Mouse (Mus musculus): ENCODE measurements around the gene Zcchc2. TPM values are rescaled to one million over a fixed set of nuclear protein-coding genes. Genes with fewer than 3 reads are reported as not detected.

Gene Zcchc2
- total RNA-seq, 2 experiments from 2014 or later: 19.5 to 23.5 TPM

DNA sequence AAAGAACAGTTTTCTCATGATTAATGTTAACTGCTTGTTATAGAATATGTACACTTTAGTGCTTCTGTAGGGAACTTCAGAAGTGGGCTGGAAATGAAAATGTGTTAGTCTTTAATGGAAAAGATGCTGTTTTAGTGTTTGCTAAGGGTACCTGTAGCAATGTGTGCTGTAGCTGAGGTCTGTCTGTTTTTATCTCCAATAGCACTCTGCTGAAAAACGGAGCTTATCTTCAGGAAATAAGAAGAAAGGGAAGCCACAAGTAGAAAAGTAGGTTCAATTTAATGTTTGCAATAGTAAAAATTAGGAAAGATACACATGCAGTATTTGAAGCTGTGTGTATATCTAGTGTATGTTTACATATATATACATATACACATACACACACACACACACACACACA is 32.8 kb downstream of the Zcchc2 start:
- no peak for DNase-seq (ENCODE audit: extremely low spot score in 1 of 2, low spot score in 2 of 2)
- intact Hi-C loops (cut with DNase I): loop anchor here (10.0 kb wide), 1 partner anchor 278 kb away; no protein-coding TSS in a partner anchor

DNA sequence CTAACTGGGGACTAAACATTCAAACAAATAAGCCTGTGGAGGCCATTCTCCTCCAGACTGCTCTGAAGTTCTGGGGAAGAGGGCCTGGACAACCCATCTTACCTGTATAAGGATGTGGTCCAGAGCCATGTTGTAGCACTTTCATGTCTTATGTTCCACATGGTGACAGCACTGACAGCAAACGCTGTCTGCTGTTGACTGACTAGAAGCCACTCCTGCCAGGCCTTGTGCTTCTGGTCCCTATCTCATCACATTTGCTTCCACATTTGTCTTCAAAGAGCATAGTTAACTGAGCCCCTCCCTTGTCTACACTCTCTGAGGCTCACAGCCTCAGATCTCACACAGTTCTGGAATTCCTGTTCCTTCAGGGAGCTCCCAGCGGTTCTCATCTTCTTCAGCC is 34.0 kb downstream of the Zcchc2 start:
- intact Hi-C loops (cut with DNase I): loop anchor here (10.0 kb wide), 1 partner anchor 279 kb away; no protein-coding TSS in a partner anchor

GRCm38 (mm10) chr1:106024778-106025177 is 34.6 kb downstream of the Zcchc2 start:
- intact Hi-C loops (cut with DNase I): loop anchor here (10.0 kb wide), 1 partner anchor 280 kb away; no protein-coding TSS in a partner anchor
- DNase-seq (ENCODE audit: extremely low spot score in 1 of 2, low spot score in 2 of 2): no peak

More for the DNA sequence above, 34.0 kb downstream of the Zcchc2 start:
- no peak for DNase-seq (ENCODE audit: extremely low spot score in 1 of 2, low spot score in 2 of 2)

GRCm38 (mm10) chr1:106029769-106030168 is 39.6 kb downstream of the Zcchc2 start:
- no peak for DNase-seq (ENCODE audit: extremely low spot score in 1 of 2, low spot score in 2 of 2)
- intact Hi-C loops (cut with DNase I): loop anchor here (10.0 kb wide), 1 partner anchor 285 kb away; no protein-coding TSS in a partner anchor

DNA sequence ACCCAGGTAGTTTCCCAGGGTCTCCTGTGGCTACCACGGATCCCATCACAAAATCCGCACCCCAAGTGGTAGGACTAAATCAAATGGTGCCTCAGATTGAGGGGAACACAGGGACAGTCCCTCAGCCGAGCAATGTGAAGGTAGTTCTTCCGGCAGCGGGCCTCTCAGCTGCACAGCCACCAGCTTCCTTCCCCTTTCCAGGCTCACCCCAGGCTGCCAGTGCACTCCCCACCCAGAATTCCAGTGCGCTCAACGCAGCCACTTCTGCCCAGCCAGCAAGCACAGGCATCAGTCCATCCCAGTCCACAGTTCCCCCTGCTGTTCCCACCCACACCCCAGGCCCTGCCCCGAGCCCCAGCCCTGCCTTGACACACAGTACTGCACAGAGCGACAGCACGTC is 40.1 kb downstream of the Zcchc2 start:
- intact Hi-C loops (cut with DNase I): no loop called here

GRCm38 (mm10) chr1:106030886-106031285 is 40.7 kb downstream of the Zcchc2 start:
- DNase-seq (ENCODE audit: extremely low spot score in 1 of 2, low spot score in 2 of 2): no peak
- intact Hi-C loops (cut with DNase I): no loop called here

More for the DNA sequence above, 40.1 kb downstream of the Zcchc2 start:
- DNase-seq (ENCODE audit: extremely low spot score in 1 of 2, low spot score in 2 of 2): no peak

DNA sequence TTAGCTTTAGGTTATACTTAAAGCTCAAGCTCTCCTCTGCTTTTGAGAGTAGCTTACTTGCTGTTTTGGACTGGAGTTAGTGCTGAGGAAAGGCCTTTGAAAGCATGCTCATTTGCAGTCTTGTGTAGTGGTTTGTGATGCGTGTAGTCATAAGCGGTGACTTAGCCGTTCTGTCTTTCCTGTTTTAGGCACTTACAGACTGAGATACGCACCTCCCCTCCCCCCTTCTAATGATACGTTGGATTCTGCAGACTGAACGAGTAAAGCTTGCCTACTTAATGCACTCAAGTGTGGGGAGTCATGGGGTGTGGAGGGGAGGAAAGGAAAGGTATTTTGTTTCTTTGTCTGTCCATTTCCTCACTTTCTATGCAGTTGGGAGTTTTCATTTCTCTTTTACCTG is 41.7 kb downstream of the Zcchc2 start:
- intact Hi-C loops (cut with DNase I): no loop called here
- no peak for DNase-seq (ENCODE audit: extremely low spot score in 1 of 2, low spot score in 2 of 2)

DNA sequence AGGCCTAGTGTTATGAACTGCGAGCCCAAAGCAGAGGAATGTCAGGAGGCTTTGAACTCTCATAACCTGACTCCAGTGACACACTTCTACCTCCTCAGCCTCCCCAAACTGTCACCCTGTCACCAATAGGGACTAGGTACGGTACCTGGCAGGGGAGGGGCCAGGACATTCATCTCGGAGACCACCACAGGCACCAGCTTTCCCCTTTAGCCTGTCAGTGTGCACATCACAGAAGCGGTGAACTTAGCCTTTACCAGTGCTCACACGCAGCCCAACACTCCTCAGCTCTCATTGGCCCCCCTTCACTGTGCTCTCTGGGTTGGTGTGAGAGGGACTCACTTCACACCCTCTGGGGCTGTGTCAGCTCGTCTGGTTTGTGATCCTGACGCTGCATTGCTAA is 44.6 kb downstream of the Zcchc2 start:
- intact Hi-C loops (cut with DNase I): loop anchor here (5.0 kb wide), 1 partner anchor 142 kb away; no protein-coding TSS in a partner anchor
- DNase-seq (ENCODE audit: extremely low spot score in 1 of 2, low spot score in 2 of 2): no peak

DNA sequence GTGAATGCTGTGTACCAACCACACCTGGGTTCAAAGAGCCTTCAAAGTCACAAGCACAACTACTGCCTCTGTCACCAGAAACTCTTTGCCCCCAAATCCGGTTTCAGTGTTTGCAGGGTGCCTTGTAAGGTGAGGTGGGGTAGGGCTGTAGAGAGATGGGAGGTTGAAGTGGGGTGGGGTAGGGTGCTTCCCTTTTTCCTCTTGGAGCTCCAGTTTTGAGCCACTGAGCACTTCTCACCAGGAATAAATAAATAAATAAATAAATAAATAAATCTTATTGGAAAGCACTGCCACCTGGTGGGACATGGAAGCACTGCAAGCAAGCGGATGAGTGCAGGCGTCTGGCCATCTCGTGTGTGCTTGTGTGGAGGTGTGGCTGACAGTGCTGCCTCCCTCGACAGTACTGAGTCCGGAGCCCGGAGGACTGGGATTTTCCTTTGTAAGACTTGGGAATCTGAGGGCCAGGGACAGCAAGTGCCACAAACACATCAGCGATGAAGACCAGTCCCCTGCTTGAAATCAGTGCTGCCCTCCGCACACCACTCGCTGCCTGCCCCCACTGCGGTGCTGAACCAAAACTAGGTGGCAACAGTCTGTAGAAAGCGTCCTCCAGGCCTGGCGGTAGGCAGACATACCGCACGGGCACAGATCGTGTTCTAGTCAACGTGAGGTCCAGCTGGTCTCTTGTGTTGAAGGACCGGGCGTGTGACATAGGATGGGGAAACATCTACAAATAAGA is 46.8 kb downstream of the Zcchc2 start:
- DNase-seq (ENCODE audit: extremely low spot score in 1 of 2, low spot score in 2 of 2): peak; percentile 32 to 65
- intact Hi-C loops (cut with DNase I): loop anchor here (5.0 kb wide), 1 partner anchor 145 kb away; no protein-coding TSS in a partner anchor

- peak in 1 of 2 experiments; percentile 31 for DNase-seq (ENCODE audit: extremely low spot score in 1 of 2, low spot score in 2 of 2)
- intact Hi-C loops (cut with DNase I): loop anchor here (5.0 kb wide), 1 partner anchor 147 kb away; no protein-coding TSS in a partner anchor
Measured at GRCm38 (mm10) chr1:106039326-106039725, 49.1 kb downstream of the Zcchc2 start.

DNA sequence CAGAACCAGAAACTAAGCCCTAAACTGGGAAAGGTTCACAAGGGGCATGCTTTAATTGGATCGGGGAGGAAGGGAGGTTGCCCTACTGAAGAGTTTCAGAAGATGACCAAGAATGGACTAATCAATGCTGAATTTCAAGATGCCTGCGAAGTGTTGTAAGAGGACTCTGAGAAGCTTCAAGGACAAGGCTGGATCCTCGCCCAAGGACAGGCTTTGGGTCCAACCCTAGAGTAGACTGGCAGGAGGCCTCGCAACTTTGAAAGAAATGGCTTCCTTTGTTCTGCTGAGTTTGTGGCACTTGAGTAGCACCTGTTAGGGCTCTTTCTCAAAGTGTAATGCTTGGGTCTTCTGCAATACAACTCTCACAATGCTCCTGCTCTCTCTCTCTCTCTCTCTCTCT is 50.1 kb downstream of the Zcchc2 start:
- intact Hi-C loops (cut with DNase I): no loop called here
- no peak for DNase-seq (ENCODE audit: extremely low spot score in 1 of 2, low spot score in 2 of 2)

- intact Hi-C loops (cut with DNase I): no loop called here
- DNase-seq (ENCODE audit: extremely low spot score in 1 of 2, low spot score in 2 of 2): no peak
Measured at GRCm38 (mm10) chr1:106042221-106042620, 52.0 kb downstream of the Zcchc2 start.

- intact Hi-C loops (cut with DNase I): no loop called here
- DNase-seq (ENCODE audit: extremely low spot score in 1 of 2, low spot score in 2 of 2): no peak
Measured at GRCm38 (mm10) chr1:106043053-106043820, 53.0 kb downstream of the Zcchc2 start.

DNA sequence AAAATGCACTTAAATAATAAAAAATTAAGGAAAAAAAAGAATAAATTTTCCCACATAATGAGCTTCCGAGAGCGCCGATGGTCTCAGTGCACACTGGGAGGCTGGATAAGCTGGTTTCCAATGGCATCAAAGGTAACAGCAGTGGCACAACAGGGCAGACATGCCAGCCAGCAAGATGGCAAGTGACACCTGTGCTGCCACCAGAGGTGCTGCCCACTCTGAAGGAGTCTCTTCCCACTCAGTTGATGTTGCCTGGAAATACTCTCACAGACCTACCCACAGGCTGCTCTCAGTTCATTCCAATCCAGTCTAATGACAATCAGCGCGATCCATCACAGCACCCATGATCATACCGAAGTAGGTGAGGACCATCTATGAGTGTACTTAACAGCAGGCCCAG is 58.8 kb downstream of the Zcchc2 start:
- intact Hi-C loops (cut with DNase I): no loop called here
- DNase-seq (ENCODE audit: extremely low spot score in 1 of 2, low spot score in 2 of 2): no peak

GRCm38 (mm10) chr1:106054978-106055377 is 64.8 kb downstream of the Zcchc2 start:
- no peak for DNase-seq (ENCODE audit: extremely low spot score in 1 of 2, low spot score in 2 of 2)
- intact Hi-C loops (cut with DNase I): no loop called here

DNA sequence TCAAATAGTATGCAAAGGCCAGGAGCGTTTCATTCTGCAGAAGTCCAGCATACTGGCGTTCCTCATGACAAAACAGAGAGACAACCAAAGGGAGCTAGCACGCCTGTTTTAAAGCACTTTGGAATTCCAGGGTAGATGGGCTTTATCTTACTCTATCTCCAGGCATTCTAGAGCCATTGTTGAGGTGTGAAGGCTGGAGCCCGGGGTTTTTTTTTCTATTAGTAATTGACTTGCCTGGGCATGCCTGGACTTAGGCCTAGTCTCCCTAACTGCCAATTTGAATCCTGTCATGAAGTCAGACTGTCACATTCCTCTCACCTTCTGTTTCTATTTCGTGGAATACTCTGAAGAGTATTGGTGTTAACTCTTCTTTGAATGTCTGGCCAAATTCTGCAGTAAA is 68.1 kb downstream of the Zcchc2 start:
- no peak for DNase-seq (ENCODE audit: extremely low spot score in 1 of 2, low spot score in 2 of 2)
- intact Hi-C loops (cut with DNase I): no loop called here

GRCm38 (mm10) chr1:106059516-106060277 is 69.5 kb downstream of the Zcchc2 start:
- intact Hi-C loops (cut with DNase I): no loop called here
- no peak for DNase-seq (ENCODE audit: extremely low spot score in 1 of 2, low spot score in 2 of 2)

DNA sequence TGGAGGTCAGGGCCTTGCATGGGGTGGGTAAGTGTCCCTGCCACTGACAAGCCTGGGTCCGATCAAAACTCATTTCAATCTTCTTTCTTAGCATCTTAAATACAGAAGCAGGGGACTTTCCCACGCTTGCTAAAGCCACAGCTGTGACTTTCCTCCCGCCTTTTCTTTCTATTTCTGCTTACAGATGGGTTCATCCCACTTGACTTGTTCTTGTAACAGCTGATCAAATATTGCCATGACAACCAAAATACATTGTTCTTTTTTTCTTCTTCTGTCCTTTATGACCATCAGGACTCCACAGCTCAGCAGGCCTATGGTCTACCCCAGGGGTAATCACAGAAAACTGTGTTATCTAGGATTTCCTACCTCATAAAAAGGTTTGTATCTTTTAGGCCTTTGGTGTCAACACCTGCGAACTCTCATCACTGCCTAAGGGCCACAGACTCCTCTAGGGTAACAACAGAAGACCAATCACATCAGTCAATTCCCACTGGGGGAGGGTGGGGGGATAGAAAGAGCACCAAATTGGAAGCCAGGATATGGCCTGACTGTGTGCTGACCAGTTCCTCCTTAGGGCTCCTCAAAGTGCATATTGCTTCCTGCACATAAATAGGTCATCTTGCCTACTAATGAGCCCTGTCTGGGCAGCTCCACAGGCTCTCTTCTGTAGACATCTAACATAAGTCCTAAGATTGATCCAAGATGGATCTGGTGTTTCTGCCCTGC is 71.1 kb downstream of the Zcchc2 start:
- no peak for DNase-seq (ENCODE audit: extremely low spot score in 1 of 2, low spot score in 2 of 2)
- intact Hi-C loops (cut with DNase I): no loop called here

All from left cerebral cortex, postnatal 10 days (tissue).